Mouse (Mus musculus): ENCODE measurements at regions not wholly inside any gene's neighbourhood (a gene's known extent, or its start where the extent isn't known, plus 50 kb on each side); places are given as distances from the start of the nearest gene placed in this dataset.

GRCm38 (mm10) chr17:58710748-58711478 lies 280.3 kb downstream of the Pdzph1 start:
- Histone ChIP-seq H3K4me2 (replicated peaks; ENCODE audit: low read depth) (no peak overlapping the region), H3K36me3 (ENCODE audit: control insufficient read depth, insufficient read depth) (no peaks in the 10 kb centered on the region), H3K4me1 (replicated peaks; ENCODE audit: control insufficient read depth, insufficient read depth, low read length) (no peaks in the 10 kb centered on the region), H3K27me3 (replicated peaks; ENCODE audit: control insufficient read depth, insufficient read depth, low read length) (no peaks in the 10 kb centered on the region), H3K9me3 (ENCODE audit: control insufficient read depth) (no peaks in the 10 kb centered on the region), H3K9ac (ENCODE audit: low read depth, low read length) (no peak overlapping the region), H3K4me3 (ENCODE audit: low read depth, low read length) (no peak overlapping the region), H3K27ac (ENCODE audit: low read depth, low read length) (no peak overlapping the region)
- WGBS: 68% methylated on average over 2 of the region's 2 CpGs
- ATAC-seq: no peak
- no peak for TF ChIP-seq CTCF (IDR thresholded peaks at IDR 0.05; ENCODE audit: low read depth)

GRCm38 (mm10) chr17:58690211-58690610 lies 301.0 kb downstream of the Pdzph1 start:
- 68% methylated on average over 1 of the region's 1 CpGs for WGBS

DNA sequence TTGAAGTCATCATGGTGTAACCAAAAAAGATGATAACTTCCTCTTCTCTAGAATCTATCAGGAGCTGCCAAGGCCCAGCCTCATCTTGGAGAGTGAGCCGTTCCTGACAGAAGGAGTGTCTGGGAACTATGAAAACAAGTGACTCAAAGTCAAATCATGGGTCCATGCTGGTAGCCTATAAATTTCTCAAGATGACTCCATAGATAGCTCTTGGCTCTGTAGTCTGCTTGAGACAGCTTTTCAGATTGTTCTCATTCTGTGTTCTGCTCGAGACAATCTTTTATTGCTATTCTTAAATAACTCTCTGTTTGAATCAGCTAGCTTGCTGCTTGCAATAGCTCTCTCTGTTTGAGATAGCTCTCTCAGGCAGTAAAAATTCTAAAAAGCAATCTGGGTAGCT lies 318.9 kb downstream of the Pdzph1 start:
- Histone ChIP-seq H3K4me3 (ENCODE audit: low read depth, low read length) (no peak overlapping the region), H3K27me3 (replicated peaks; ENCODE audit: control insufficient read depth, insufficient read depth, low read length) (no peaks in the 10 kb centered on the region), H3K36me3 (ENCODE audit: control insufficient read depth, insufficient read depth) (no peaks in the 10 kb centered on the region), H3K27ac (ENCODE audit: low read depth, low read length) (no peak overlapping the region), H3K9me3 (ENCODE audit: control insufficient read depth) (no peaks in the 10 kb centered on the region), H3K4me1 (replicated peaks; ENCODE audit: control insufficient read depth, insufficient read depth, low read length) (no peaks in the 10 kb centered on the region), H3K4me2 (replicated peaks; ENCODE audit: low read depth) (no peak overlapping the region), H3K9ac (ENCODE audit: low read depth, low read length) (no peak overlapping the region)
- no peak for ATAC-seq
- no peak for TF ChIP-seq CTCF (IDR thresholded peaks at IDR 0.05; ENCODE audit: low read depth)
- 23% methylated on average over 2 of the region's 2 CpGs for WGBS

More at GRCm38 (mm10) chr17:58690211-58690610, 301.0 kb downstream of the Pdzph1 start:
- Histone ChIP-seq H3K36me3 (ENCODE audit: control insufficient read depth, insufficient read depth) (no peaks in the 10 kb centered on the region), H3K4me1 (replicated peaks; ENCODE audit: control insufficient read depth, insufficient read depth, low read length) (no peaks in the 10 kb centered on the region), H3K9me3 (ENCODE audit: control insufficient read depth) (no peaks in the 10 kb centered on the region), H3K27me3 (replicated peaks; ENCODE audit: control insufficient read depth, insufficient read depth, low read length) (no peaks in the 10 kb centered on the region), H3K4me2 (replicated peaks; ENCODE audit: low read depth) (no peak overlapping the region), H3K9ac (ENCODE audit: low read depth, low read length) (no peak overlapping the region), H3K4me3 (ENCODE audit: low read depth, low read length) (no peak overlapping the region), H3K27ac (ENCODE audit: low read depth, low read length) (no peak overlapping the region)
- no peak for TF ChIP-seq CTCF (IDR thresholded peaks at IDR 0.05; ENCODE audit: low read depth)
- ATAC-seq: no peak

DNA sequence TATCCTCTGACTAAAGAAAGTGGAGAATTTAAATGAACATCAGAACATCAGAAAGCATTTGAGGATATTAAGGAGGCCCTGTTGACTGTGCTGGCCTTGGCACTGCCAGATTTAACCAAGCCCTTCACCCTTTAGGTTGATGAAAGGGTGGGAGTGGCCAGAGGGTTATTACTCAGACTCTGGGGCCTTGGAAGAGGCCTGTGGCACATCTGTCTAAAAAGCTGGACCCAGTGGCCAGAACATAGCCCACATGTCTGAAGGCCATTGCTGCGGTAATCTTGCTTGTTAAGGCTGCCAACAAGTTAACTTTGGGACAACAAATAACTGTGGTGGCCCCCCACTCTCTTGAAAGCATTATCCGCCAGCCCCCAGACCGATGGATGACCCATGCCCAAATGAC lies 323.1 kb downstream of the Pdzph1 start:
- TF ChIP-seq CTCF (IDR thresholded peaks at IDR 0.05; ENCODE audit: low read depth): no peak
- Histone ChIP-seq H3K4me1 (replicated peaks; ENCODE audit: control insufficient read depth, insufficient read depth, low read length) (no peaks in the 10 kb centered on the region), H3K9ac (ENCODE audit: low read depth, low read length) (no peak overlapping the region), H3K27me3 (replicated peaks; ENCODE audit: control insufficient read depth, insufficient read depth, low read length) (no peaks in the 10 kb centered on the region), H3K4me2 (replicated peaks; ENCODE audit: low read depth) (no peak overlapping the region), H3K27ac (ENCODE audit: low read depth, low read length) (no peak overlapping the region), H3K4me3 (ENCODE audit: low read depth, low read length) (no peak overlapping the region), H3K36me3 (ENCODE audit: control insufficient read depth, insufficient read depth) (no peaks in the 10 kb centered on the region), H3K9me3 (ENCODE audit: control insufficient read depth) (no peaks in the 10 kb centered on the region)
- no peak for ATAC-seq
- WGBS: 86% methylated on average over 3 of the region's 3 CpGs

- Histone ChIP-seq H3K4me1 (replicated peaks; ENCODE audit: control insufficient read depth, insufficient read depth, low read length) (no peaks in the 10 kb centered on the region), H3K9me3 (ENCODE audit: control insufficient read depth) (no peaks in the 10 kb centered on the region), H3K36me3 (ENCODE audit: control insufficient read depth, insufficient read depth) (no peaks in the 10 kb centered on the region), H3K27ac (ENCODE audit: low read depth, low read length) (no peak overlapping the region), H3K27me3 (replicated peaks; ENCODE audit: control insufficient read depth, insufficient read depth, low read length) (no peaks in the 10 kb centered on the region), H3K4me3 (ENCODE audit: low read depth, low read length) (no peak overlapping the region), H3K4me2 (replicated peaks; ENCODE audit: low read depth) (no peak overlapping the region), H3K9ac (ENCODE audit: low read depth, low read length) (no peak overlapping the region)
- no peak for ATAC-seq
- TF ChIP-seq CTCF (IDR thresholded peaks at IDR 0.05; ENCODE audit: low read depth): no peak
- 17% methylated on average over 1 of the region's 1 CpGs for WGBS
Measured at GRCm38 (mm10) chr17:58643793-58644192, 347.4 kb downstream of the Pdzph1 start.

DNA sequence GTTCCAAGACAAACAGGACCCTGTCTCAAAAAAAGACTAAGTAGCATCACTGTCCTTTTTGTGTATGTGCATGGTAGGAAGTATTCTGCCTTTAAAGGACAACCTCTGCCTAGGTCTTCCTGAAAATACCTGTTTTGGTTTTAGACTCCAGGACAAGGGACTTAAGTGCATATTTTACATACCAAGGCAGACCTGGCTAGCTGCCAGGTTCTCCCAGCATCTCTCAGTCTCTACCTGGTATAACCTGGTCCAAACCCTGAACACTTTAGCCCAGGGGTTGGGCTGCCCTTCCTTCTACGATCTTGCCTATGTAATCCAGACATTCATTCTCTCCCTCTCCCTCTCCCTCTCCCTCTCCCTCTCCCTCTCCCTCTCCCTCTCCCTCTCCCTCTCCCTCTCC lies 348.9 kb downstream of the Pdzph1 start:
- Histone ChIP-seq H3K4me2 (replicated peaks; ENCODE audit: low read depth) (no peak overlapping the region), H3K4me1 (replicated peaks; ENCODE audit: control insufficient read depth, insufficient read depth, low read length) (no peaks in the 10 kb centered on the region), H3K27ac (ENCODE audit: low read depth, low read length) (no peak overlapping the region), H3K36me3 (ENCODE audit: control insufficient read depth, insufficient read depth) (no peaks in the 10 kb centered on the region), H3K9me3 (ENCODE audit: control insufficient read depth) (no peaks in the 10 kb centered on the region), H3K4me3 (ENCODE audit: low read depth, low read length) (no peak overlapping the region), H3K9ac (ENCODE audit: low read depth, low read length) (no peak overlapping the region), H3K27me3 (replicated peaks; ENCODE audit: control insufficient read depth, insufficient read depth, low read length) (no peaks in the 10 kb centered on the region)
- WGBS: 83% methylated on average over 1 of the region's 1 CpGs
- TF ChIP-seq CTCF (IDR thresholded peaks at IDR 0.05; ENCODE audit: low read depth): no peak
- no peak for ATAC-seq
